32 mouse cellular contexts compared by ENCODE assay signal in the genomic region with DNA sequence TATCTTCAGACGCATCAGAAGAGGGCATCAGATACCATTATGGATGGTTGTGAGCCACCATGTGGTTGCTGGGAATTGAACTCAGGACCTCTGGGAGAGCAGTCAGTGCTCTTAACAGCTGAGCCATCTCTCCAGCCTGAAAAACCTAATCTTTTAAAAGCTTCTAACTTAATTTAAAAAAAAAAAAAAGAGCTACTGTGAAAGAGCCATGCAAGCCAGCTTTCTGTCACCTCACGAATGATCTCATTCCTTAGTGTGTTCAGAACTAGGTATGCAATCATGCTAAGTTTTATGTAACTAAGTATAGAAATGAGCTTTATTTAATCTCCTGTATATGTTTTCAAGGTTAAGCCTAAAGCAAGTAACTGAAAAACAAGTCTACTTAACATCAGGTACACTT.
"Had no signal": no experiment of that assay in that cellular context is flagged by ENCODE, and none has a peak within 500 bp of the region (broad histone marks: within the 10 kb centered on the region; RNA-seq: fewer than 3 reads in every experiment).

No protein-coding gene starts in this region.

- H3K9ac ChIP-seq: limb, embryonic 12.5 days; limb, embryonic 13.5 days; limb, embryonic 15.5 days; liver, embryonic 12.5 days; liver, embryonic 13.5 days; liver, embryonic 14.5 days; liver, embryonic 15.5 days; liver, postnatal 0 days; lung, embryonic 14.5 days; lung, embryonic 15.5 days; midbrain, embryonic 12.5 days; midbrain, embryonic 13.5 days; midbrain, embryonic 15.5 days; neural tube, embryonic 12.5 days; neural tube, embryonic 13.5 days had no signal

- H3K9me3 ChIP-seq: limb, embryonic 10.5 days; limb, embryonic 12.5 days; limb, embryonic 13.5 days; limb, embryonic 15.5 days; liver, embryonic 12.5 days; liver, embryonic 13.5 days; liver, embryonic 15.5 days; lung, embryonic 15.5 days; midbrain, embryonic 10.5 days; midbrain, embryonic 12.5 days; midbrain, embryonic 13.5 days; midbrain, embryonic 15.5 days; neural tube, embryonic 12.5 days; neural tube, embryonic 13.5 days had no signal

- H3K27me3 ChIP-seq: limb, embryonic 12.5 days; limb, embryonic 13.5 days; limb, embryonic 15.5 days; liver, embryonic 12.5 days; liver, embryonic 13.5 days; liver, embryonic 15.5 days; lung, embryonic 15.5 days; megakaryocyte, embryonic 14.5 days; midbrain, embryonic 12.5 days; midbrain, embryonic 13.5 days; midbrain, embryonic 15.5 days; neural tube, embryonic 12.5 days; neural tube, embryonic 13.5 days had no signal

- H3K4me3 ChIP-seq: limb, embryonic 10.5 days; limb, embryonic 12.5 days; limb, embryonic 13.5 days; limb, embryonic 15.5 days; liver, embryonic 12.5 days; liver, embryonic 13.5 days; liver, embryonic 15.5 days; lung, embryonic 15.5 days; megakaryocyte, embryonic 14.5 days; midbrain, embryonic 10.5 days; midbrain, embryonic 12.5 days; midbrain, embryonic 13.5 days; midbrain, embryonic 15.5 days; myocyte; neural tube, embryonic 12.5 days; neural tube, embryonic 13.5 days had no signal

- DNase-seq: left cerebral cortex, postnatal 4 days; liver; liver, embryonic 13.5 days; liver, postnatal 0 days; lung, adult 18-20 months; lung, adult 2 months; lung, embryonic 14.5 days; lung, postnatal 10 days; lung, postnatal 36 days; lung, postnatal 4 days; midbrain, embryonic 14.5 days had no signal

- H3K4me2 ChIP-seq: limb, embryonic 12.5 days; limb, embryonic 13.5 days; limb, embryonic 15.5 days; liver, embryonic 11.5 days; liver, embryonic 12.5 days; liver, embryonic 13.5 days; liver, embryonic 15.5 days; lung, embryonic 14.5 days; lung, embryonic 15.5 days; midbrain, embryonic 11.5 days; midbrain, embryonic 12.5 days; midbrain, embryonic 13.5 days; midbrain, embryonic 15.5 days; neural tube, embryonic 12.5 days; neural tube, embryonic 13.5 days had no signal

- H3K27ac ChIP-seq: limb, embryonic 10.5 days; limb, embryonic 12.5 days; limb, embryonic 13.5 days; limb, embryonic 15.5 days; liver, embryonic 12.5 days; liver, embryonic 13.5 days; liver, embryonic 14.5 days; liver, embryonic 15.5 days; lung, embryonic 15.5 days; macrophage; midbrain, embryonic 10.5 days; midbrain, embryonic 12.5 days; midbrain, embryonic 13.5 days; midbrain, embryonic 15.5 days; neural tube, embryonic 12.5 days; neural tube, embryonic 13.5 days had no signal

- ATAC-seq: liver, embryonic 12.5 days; liver, postnatal 0 days; lung, postnatal 0 days; midbrain, embryonic 13.5 days; midbrain, embryonic 15.5 days; midbrain, embryonic 16.5 days had no signal

- H3K36me3 ChIP-seq: lung, embryonic 15.5 days; midbrain, embryonic 15.5 days had no signal

- H3K4me1 ChIP-seq: midbrain, embryonic 12.5 days; midbrain, embryonic 13.5 days; midbrain, embryonic 15.5 days had no signal
